9 mouse cellular contexts compared by ENCODE assay signal in genomic region chr6:86471317-86471716, GRCm38 (mm10). TPM values are rescaled to one million over a fixed set of nuclear protein-coding genes. Genes with fewer than 3 reads are reported as not detected.
A peak's percentile ranks its signal among the peaks of the same experiment; 100 is the strongest.
DNase-seq lines count a peak whose midpoint lies in the region; ATAC-seq and TF ChIP-seq lines count a peak whose summit lies in the region.
"Had no signal": no experiment of that assay in that cellular context is flagged by ENCODE, and none has a peak within 500 bp of the region (broad histone marks: within the 10 kb centered on the region; RNA-seq: fewer than 3 reads in every experiment).

No protein-coding gene starts in this region.

- peaks cover 44% of the 10 kb centered on the region for H3K4me1 ChIP-seq in heart, embryonic 13.5 days
- H3K4me1 ChIP-seq in hindbrain, embryonic 12.5 days: peaks cover 16% of the 10 kb centered on the region
- peaks cover 7% of the 10 kb centered on the region for H3K4me1 ChIP-seq in midbrain, embryonic 11.5 days (ENCODE audit: control insufficient read depth, insufficient read depth, low read length)

- peak overlapping the region; percentile 82 for H3K4me2 ChIP-seq in heart, embryonic 13.5 days
- peak overlapping the region; percentile 59 for H3K4me2 ChIP-seq in hindbrain, embryonic 12.5 days (replicated peaks)
- peak overlapping the region; percentile 57; the same call in 1 of the 2 replicates for H3K4me2 ChIP-seq in midbrain, embryonic 11.5 days

- H3K27ac ChIP-seq in heart, embryonic 13.5 days (replicated peaks): peak overlapping the region; percentile 91
- H3K27ac ChIP-seq in hindbrain, embryonic 12.5 days: peak overlapping the region; percentile 95
- H3K27ac ChIP-seq in midbrain, embryonic 11.5 days (ENCODE audit: low read depth, low read length): no peak overlapping the region

- H3K27me3 ChIP-seq in heart, embryonic 13.5 days (replicated peaks): no peaks in the 10 kb centered on the region
- no peaks in the 10 kb centered on the region for H3K27me3 ChIP-seq in hindbrain, embryonic 12.5 days
- H3K27me3 ChIP-seq in midbrain, embryonic 11.5 days (ENCODE audit: control insufficient read depth, insufficient read depth, low read length): no peaks in the 10 kb centered on the region

- H3K36me3 ChIP-seq in heart, embryonic 13.5 days: peaks cover 45% of the 10 kb centered on the region
- peaks cover 26% of the 10 kb centered on the region for H3K36me3 ChIP-seq in hindbrain, embryonic 12.5 days
- no peaks in the 10 kb centered on the region; the same call in 1 of the 2 replicates for H3K36me3 ChIP-seq in midbrain, embryonic 11.5 days (ENCODE audit: control insufficient read depth, insufficient read depth, low read length)

- no peaks in the 10 kb centered on the region for H3K9me3 ChIP-seq in heart, embryonic 13.5 days
- no peaks in the 10 kb centered on the region for H3K9me3 ChIP-seq in hindbrain, embryonic 12.5 days (replicated peaks)
- no peaks in the 10 kb centered on the region for H3K9me3 ChIP-seq in midbrain, embryonic 11.5 days (ENCODE audit: control insufficient read depth, low read length)

- TF ChIP-seq CTCF in brain, embryonic 14.5 days (IDR thresholded peaks at IDR 0.05; ENCODE audit: borderline replicate concordance, extremely low read depth, insufficient read depth, insufficient read length): no peak

- H3K9ac ChIP-seq in heart, embryonic 13.5 days: peak overlapping the region; percentile 85
- no peak overlapping the region for H3K9ac ChIP-seq in hindbrain, embryonic 12.5 days
- no peak overlapping the region for H3K9ac ChIP-seq in midbrain, embryonic 11.5 days (ENCODE audit: low read length)

- TF ChIP-seq POLR2A in brain, embryonic 14.5 days (IDR thresholded peaks at IDR 0.05; ENCODE audit: borderline replicate concordance, extremely low read depth, insufficient read depth, insufficient read length, poor library complexity, severe bottlenecking): no peak

- H3K4me3 ChIP-seq in heart, embryonic 13.5 days: peak overlapping the region; percentile 52
- no peak overlapping the region for H3K4me3 ChIP-seq in hindbrain, embryonic 12.5 days
- no peak overlapping the region for H3K4me3 ChIP-seq in midbrain, embryonic 11.5 days (ENCODE audit: low read depth, low read length)

- ATAC-seq in heart, embryonic 13.5 days (ENCODE audit: extremely low read depth, insufficient number of reproducible peaks, low FRiP score, low TSS enrichment): no peak
- peak; percentile 0; the same call in 1 of the 2 replicates for ATAC-seq in hindbrain, embryonic 12.5 days (ENCODE audit: low FRiP score)
- no peak for ATAC-seq in midbrain, embryonic 11.5 days (ENCODE audit: low FRiP score)
- no peak for ATAC-seq in erythroid progenitor cell, adult 5-6 weeks (replicated peaks; ENCODE audit: low FRiP score, poor library complexity, severe bottlenecking)

- WGBS in heart, embryonic 13.5 days: 80% methylated on average over 3 of the region's 3 CpGs
- 85% methylated on average over 3 of the region's 3 CpGs for WGBS in hindbrain, embryonic 12.5 days
- WGBS in midbrain, embryonic 11.5 days: 87% methylated on average over 3 of the region's 3 CpGs

- DNase-seq in heart, adult 18-20 months: no peak
- peak; percentile 2 for DNase-seq in brain, embryonic 14.5 days (ENCODE audit: low read depth)
- DNase-seq in midbrain, embryonic 11.5 days (ENCODE audit: low spot score, missing footprints): no peak
- DNase-seq in layer of hippocampus, postnatal 25 days (ENCODE audit: extremely low spot score in 1 of 2, low spot score in 1 of 2): no peak
- DNase-seq in embryo, embryonic 11 days: no peak
- DNase-seq: layer of hippocampus, adult 9-11 months had no signal

RNA-seq across cellular contexts. Expression of gene C87436, which starts 33.1 kb away (rescaled TPM):
- polyA plus RNA-seq in heart, embryonic 13.5 days (2015; fragmentation: Nextera tagmentation; extraction: Ambion mirVana): 16.8 and 20.0 TPM in 2 replicates
- total RNA-seq in heart, adult 18-20 months (2021): 10 to 100 TPM in 1 of 2 experiments, 1 to 10 TPM in 1; 8.4 to 10.4 TPM
- polyA plus RNA-seq in brain, embryonic 14.5 days (2012; rRNA removed): 18.0 and 21.2 TPM in 2 replicates
- 28.1 and 29.7 TPM in 2 replicates for polyA plus RNA-seq in hindbrain, embryonic 12.5 days (2016; fragmentation: Nextera tagmentation; extraction: Ambion mirVana)
- 23.6 and 26.4 TPM in 2 replicates for polyA plus RNA-seq in midbrain, embryonic 11.5 days (2014; fragmentation: Nextera tagmentation; extraction: Ambion mirVana)
- 10 to 100 TPM; 16.1 to 17.4 TPM for total RNA-seq in layer of hippocampus, postnatal 25 days (2021)
- 20.5 and 22.6 TPM in 2 replicates for total RNA-seq in erythroid progenitor cell, adult 5-6 weeks (2015; ENCODE audit: low replicate concordance)
- total RNA-seq in erythroid progenitor cell, adult 5-6 weeks (2017; ENCODE audit: low replicate concordance): 7.1 and 8.0 TPM in 2 replicates

RNA-seq across cellular contexts. Expression of gene Gm44790, which starts 44.9 kb away (rescaled TPM):
- polyA plus RNA-seq in heart, embryonic 13.5 days (2015; fragmentation: Nextera tagmentation; extraction: Ambion mirVana): 0.60 TPM in 1 of 2 replicates, not detected in the other
- total RNA-seq in heart, adult 18-20 months (2021): not detected
- 1.9 and 2.9 TPM in 2 replicates for polyA plus RNA-seq in brain, embryonic 14.5 days (2012; rRNA removed)
- polyA plus RNA-seq in hindbrain, embryonic 12.5 days (2016; fragmentation: Nextera tagmentation; extraction: Ambion mirVana): not detected in 2 replicates
- not detected in 2 replicates for polyA plus RNA-seq in midbrain, embryonic 11.5 days (2014; fragmentation: Nextera tagmentation; extraction: Ambion mirVana)
- 1 to 10 TPM in 1 of 2 experiments, under 1 TPM in 1; 0.92 to 3.0 TPM for total RNA-seq in layer of hippocampus, postnatal 25 days (2021)
- 2.5 TPM in 1 of 2 replicates, not detected in the other for total RNA-seq in erythroid progenitor cell, adult 5-6 weeks (2015; ENCODE audit: low replicate concordance)
- not detected in 2 replicates for total RNA-seq in erythroid progenitor cell, adult 5-6 weeks (2017; ENCODE audit: low replicate concordance)

RNA-seq across cellular contexts. Expression of gene Pcbp1, which starts 54.8 kb away (rescaled TPM):
- polyA plus RNA-seq in heart, embryonic 13.5 days (2015; fragmentation: Nextera tagmentation; extraction: Ambion mirVana): 218 and 286 TPM in 2 replicates
- total RNA-seq in heart, adult 18-20 months (2021): 100 to 1,000 TPM; 142 to 150 TPM
- polyA plus RNA-seq in brain, embryonic 14.5 days (2012; rRNA removed): 240 and 297 TPM in 2 replicates
- 557 and 561 TPM in 2 replicates for polyA plus RNA-seq in hindbrain, embryonic 12.5 days (2016; fragmentation: Nextera tagmentation; extraction: Ambion mirVana)
- polyA plus RNA-seq in midbrain, embryonic 11.5 days (2014; fragmentation: Nextera tagmentation; extraction: Ambion mirVana): 418 and 497 TPM in 2 replicates
- 100 to 1,000 TPM; 187 to 192 TPM for total RNA-seq in layer of hippocampus, postnatal 25 days (2021)
- 145 and 147 TPM in 2 replicates for total RNA-seq in erythroid progenitor cell, adult 5-6 weeks (2015; ENCODE audit: low replicate concordance)
- 58.4 and 67.4 TPM in 2 replicates for total RNA-seq in erythroid progenitor cell, adult 5-6 weeks (2017; ENCODE audit: low replicate concordance)
